Mouse (Mus musculus) bone marrow macrophage, adult 2 months (primary cell): ENCODE measurements around the gene Wee1. TPM values are rescaled to one million over a fixed set of nuclear protein-coding genes. Genes with fewer than 3 reads are reported as not detected.
"Not testable (repeated sequence)": the region's sequence is repeated elsewhere in the genome, so short reads cannot be mapped to it uniquely, and the experiment has no call there.

Experiments used
- H3K27ac ChIP-seq: 2 replicates; pipeline ENCODE4 v1.5.1; 2012; ENCODE audit warnings: low read depth, low read length; ENCODE audit not compliant: insufficient read depth
- H3K4me1 ChIP-seq: 2 replicates; pipeline ENCODE4 v1.6.1; 2012; ENCODE audit warnings: low read length; ENCODE audit not compliant: control insufficient read depth, insufficient read depth
- H3K4me3 ChIP-seq: 2 replicates; pipeline ENCODE4 v1.5.1; 2012; ENCODE audit warnings: mild to moderate bottlenecking, low read length, moderate library complexity; ENCODE audit not compliant: insufficient read depth
- CTCF ChIP-seq: IDR thresholded peaks from 2 replicates; pipeline ENCODE4 v1.5.1; 2012; ENCODE audit warnings: low read depth, mild to moderate bottlenecking, low read length, moderate library complexity
- POLR2A ChIP-seq: IDR thresholded peaks from 2 replicates; pipeline ENCODE4 v1.6.1; 2012; ENCODE audit warnings: mild to moderate bottlenecking, low read depth, low read length, borderline replicate concordance
- polyA plus RNA-seq: library from polyadenylated mRNA; stranded (reverse); fragments of >200 nt; gene quantifications from 2 replicates; pipeline ENCODE4 v1.2.4, GENCODE M21; 2012; ENCODE audit not compliant: missing spikeins, insufficient read depth, insufficient read length

Wee1 gene
- polyA plus RNA-seq, 1 experiment: 7.1 TPM

DNA sequence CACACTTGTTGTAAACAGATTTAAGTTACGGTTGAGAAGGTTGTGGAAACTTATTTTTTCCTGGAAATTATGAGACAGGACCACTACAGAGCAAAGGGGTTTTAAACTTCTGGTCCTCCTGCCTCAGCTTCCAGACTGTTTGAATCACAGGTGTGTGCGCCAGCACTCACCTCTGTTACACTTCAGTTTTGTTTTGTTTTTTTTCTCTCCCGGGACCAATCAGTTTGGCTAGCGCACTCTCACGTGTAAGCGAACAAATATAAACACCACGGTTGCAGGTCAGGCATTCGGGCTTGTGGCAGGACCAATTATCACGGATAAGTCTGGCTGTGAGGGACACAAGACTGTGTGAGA, 707 bp upstream of the Wee1 start:
- TF ChIP-seq CTCF (no peak), POLR2A (no peak)
- H3K4me3 ChIP-seq: peak overlapping the region; percentile 60
- peaks cover 14% of the 10 kb centered on the region for H3K4me1 ChIP-seq
- peak overlapping the region; percentile 40 for H3K27ac ChIP-seq

DNA sequence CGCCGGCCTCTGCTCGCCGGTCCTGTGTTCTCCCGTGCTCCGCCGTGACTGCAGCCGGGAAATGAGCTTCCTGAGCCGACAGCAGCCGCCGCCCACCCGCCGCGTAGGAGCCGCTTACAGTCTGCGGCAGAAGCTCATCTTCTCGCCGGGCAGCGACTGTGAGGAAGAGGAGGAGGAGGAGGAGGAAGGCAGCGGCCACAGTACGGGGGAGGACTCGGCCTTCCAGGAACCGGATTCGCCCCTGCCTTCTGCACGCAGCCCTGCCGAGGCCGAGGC, 381 bp downstream of the Wee1 start:
- Histone ChIP-seq H3K4me1 (peaks cover 10% of the 10 kb centered on the region), H3K27ac (peak overlapping the region; percentile 74), H3K4me3 (peak overlapping the region; percentile 96)
- TF ChIP-seq CTCF (no peak), POLR2A (no peak)

DNA sequence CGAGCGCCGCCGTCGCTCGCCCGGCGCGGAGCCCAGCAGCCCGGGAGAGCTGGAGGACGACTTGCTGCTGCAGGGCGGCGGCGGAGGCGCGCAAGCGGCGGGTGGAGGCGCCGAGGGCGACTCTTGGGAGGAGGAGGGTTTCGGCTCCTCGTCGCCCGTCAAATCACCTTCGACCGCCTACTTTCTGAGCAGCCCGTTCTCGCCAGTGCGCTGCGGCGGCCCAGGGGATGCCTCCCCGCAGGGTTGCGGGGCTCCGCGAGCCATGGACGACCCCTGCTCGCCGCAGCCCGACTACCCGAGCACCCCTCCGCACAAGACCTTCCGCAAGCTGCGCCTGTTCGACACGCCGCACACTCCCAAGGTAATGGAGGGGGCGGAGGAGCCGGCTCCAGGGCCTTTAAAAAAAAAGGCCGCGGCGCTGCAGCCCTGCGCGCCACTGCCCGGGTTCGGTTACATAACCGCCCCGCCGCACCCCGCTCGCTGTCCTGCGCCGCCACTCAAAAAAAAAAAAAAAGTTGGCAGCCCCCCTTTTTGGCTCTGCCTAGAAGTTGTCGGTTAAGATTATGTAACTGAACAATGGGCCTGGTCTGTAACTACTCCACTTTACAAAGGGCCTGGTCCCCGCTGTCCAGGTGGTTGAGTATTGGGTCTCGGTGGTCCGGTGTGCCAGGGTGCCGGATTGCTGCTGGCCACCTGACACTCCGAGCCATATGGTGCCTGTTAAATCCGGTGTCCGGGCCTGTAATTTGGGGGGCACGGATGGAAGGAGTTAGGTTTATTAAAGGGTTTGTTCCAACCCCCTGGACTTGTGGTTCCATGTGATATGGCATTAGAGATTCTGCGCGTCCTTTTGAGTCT, 948 bp downstream of the Wee1 start:
- TF ChIP-seq CTCF (no peak), POLR2A (no peak)
- Histone ChIP-seq H3K4me1 (peaks cover 10% of the 10 kb centered on the region), H3K27ac (peak overlapping the region; percentile 74), H3K4me3 (peak overlapping the region; percentile 96)

DNA sequence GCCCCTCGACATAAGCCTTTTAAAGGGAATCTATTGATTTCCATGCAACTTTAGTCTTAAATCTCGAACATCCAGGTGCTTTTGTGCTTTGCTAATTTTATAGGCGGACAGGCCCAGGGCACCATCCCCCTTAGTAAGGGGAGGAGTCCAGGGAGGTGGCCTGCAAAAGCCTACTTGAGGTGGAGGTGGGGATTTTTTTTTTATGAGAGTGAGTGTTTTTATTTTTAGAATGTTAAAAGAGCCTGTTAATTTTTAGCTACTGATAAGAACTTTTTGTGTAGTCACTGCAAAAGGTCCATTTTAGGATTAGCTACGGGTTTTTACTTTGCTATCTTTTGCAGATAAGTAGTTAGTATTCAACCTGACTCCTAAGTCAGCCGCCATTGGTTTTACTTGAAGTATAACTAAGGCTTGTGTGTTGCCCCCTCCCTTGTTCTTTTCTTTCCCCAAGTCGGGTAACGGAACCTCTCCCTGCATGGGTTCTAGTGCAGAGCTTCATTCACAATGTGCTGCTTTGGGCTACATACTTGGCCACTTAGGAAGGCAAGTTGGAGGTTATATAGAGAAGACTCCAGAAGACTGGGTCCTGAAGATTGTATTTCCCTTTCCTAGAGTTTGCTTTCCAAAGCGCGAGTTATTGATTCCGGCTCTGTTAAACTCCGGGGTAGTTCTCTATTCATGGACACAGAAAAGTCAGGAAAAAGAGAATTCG, 2.2 kb downstream of the Wee1 start:
- TF ChIP-seq POLR2A (no peak), CTCF (no peak)

DNA sequence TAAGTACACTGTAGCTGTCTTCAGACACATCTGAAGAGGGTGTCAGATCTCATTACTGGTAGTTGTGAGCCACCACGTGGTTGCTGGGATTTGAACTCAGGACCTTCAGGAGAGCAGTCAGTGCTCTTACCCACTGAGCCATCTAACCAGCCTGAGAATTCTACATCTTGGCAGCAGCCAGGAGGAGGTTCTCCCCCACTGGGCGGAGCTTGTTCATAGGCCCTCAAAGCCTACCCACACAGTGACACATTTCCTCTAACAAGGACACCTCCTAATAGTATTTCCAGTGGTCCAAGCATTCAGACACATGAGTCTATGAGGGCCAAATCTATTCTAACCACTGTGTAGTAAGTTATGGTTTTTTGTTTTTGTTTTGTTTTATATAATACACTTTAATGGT, 6.7 kb downstream of the Wee1 start:
- TF ChIP-seq POLR2A: no peak
- TF ChIP-seq CTCF: no peak
- no peak overlapping the region for H3K4me3 ChIP-seq
- no peak overlapping the region for H3K27ac ChIP-seq
- peaks cover 6% of the 10 kb centered on the region for H3K4me1 ChIP-seq

More for the DNA sequence above, 2.2 kb downstream of the Wee1 start:
- no peak overlapping the region for H3K27ac ChIP-seq
- H3K4me3 ChIP-seq: peak overlapping the region; percentile 96
- H3K4me1 ChIP-seq: peaks cover 10% of the 10 kb centered on the region

DNA sequence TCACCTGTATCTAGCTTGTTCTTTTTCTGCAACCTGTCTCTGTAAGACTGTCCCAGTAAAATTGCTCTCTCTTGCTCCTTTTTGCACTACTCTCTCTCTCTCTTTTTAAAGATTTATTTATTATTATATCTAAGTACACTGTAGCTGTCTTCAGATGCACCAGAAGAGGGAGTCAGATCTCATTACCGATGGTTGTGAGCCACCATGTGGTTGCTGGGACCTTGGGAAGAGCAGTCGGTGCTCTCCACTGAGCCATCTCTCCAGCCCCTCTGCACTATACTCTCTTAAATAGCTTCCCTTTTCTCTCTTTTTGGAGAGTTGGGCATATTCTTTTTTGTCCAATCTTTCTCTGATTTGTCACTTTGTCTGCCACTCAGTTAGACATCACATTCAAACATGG, 10.4 kb downstream of the Wee1 start:
- H3K4me3 ChIP-seq, H3K4me1 ChIP-seq, H3K27ac ChIP-seq: not testable (repeated sequence)

DNA sequence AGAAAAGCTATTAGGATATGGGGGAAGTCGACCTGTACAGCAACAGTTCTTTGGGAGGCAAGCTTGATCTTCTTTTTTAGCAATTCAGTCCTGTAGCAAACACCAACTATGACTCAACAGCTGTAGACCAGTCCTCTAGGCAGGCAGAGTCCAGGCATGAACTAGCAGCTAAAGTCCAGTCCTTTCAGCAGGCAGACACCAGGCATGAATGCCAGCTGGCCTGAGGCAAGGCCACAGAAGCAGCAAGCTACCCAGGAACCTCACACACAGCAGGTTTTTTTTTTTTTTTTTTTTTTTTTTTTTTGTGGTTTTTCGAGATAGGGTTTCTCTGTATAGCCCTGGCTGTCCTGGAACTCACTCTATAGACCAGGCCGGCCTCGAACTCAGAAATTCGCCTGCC, 12.1 kb downstream of the Wee1 start:
- no peak overlapping the region for H3K4me3 ChIP-seq
- TF ChIP-seq CTCF: no peak
- no peak for TF ChIP-seq POLR2A
- no peak overlapping the region for H3K27ac ChIP-seq
- H3K4me1 ChIP-seq: no peaks in the 10 kb centered on the region

DNA sequence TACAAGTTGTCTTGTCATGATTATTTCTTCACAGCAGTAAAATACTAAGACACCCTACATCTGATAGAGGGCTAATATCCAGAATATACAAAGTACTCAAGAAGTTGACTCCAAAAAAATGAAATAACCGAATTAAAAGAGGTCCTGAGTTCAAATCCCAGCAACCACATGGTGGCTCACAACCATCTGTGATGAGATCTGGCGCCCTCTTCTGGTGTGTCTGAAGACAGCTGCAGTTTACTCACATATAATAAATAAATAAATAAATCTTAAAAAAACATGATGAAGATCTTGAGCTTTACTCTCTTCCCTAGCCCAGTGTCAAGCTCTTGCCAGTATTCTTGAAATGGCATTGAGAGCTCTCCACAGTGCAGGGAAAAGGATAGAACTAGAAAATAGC, 16.7 kb downstream of the Wee1 start:
- Histone ChIP-seq H3K4me1 (no peaks in the 10 kb centered on the region), H3K27ac (no peak overlapping the region), H3K4me3 (no peak overlapping the region)
- no peak for TF ChIP-seq CTCF
- TF ChIP-seq POLR2A: no peak

DNA sequence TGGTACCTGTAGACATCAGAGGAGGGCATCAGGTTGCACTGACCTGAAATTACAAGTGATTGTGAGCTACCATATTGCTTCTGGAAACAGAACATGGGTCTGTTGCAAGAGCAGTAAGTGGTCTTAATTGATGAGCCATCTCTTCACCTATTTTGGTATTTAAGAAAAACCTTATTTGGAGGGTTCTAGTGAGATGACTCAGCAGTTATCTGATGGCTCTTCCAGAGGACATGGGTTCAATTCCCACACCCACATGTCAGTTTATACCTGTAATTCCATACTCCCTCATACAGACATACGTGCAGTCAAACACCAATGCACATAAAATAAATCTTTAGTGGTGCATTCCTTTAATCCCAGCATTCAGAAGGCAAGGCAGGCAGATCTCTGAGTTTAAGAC, 22.0 kb downstream of the Wee1 start:
- Histone ChIP-seq H3K4me1 (no peaks in the 10 kb centered on the region), H3K4me3 (no peak overlapping the region), H3K27ac (no peak overlapping the region)
- TF ChIP-seq CTCF (no peak), POLR2A (no peak)

DNA sequence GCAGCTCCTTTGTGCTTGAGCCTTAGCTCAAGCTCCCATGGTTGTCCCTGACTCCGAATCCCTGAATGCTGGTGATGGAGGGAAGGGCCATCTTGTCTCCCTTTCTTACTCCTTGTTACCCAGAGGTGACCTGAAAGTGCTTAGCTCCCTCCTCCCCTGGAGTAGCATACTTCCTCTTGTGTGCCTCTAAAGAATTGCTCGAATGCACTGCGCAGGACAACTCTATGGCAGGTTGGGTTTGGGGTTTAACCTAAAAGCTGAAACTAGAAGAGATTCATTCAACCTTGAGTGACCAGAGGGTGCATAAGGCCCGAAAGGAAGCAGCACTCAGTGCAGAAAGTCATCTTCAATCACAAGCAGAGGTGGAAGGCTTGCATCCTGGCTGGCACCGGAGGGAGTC, 31.0 kb downstream of the Wee1 start:
- no peak for TF ChIP-seq POLR2A
- TF ChIP-seq CTCF: no peak
- Histone ChIP-seq H3K27ac (no peak overlapping the region), H3K4me1 (peaks cover 11% of the 10 kb centered on the region)

More for the DNA sequence above, 31.0 kb downstream of the Wee1 start:
- no peak overlapping the region for H3K4me3 ChIP-seq
